Mouse (Mus musculus) intestine, postnatal 0 days (tissue): ENCODE data around the gene Gpalpp1. TPM values are rescaled to one million over a fixed set of nuclear protein-coding genes. Genes with fewer than 3 reads are reported as not detected.

Source experiments
- ATAC-seq: fragments of 200-750 bp; cut with Nextera tagmentation; 2 replicates; pipeline ENCODE4 v1.8.0; 2017; ENCODE audit warnings: mild to moderate bottlenecking, moderate TSS enrichment, moderate library complexity
- H3K27ac ChIP-seq: fragments of 300-500 bp; sonication (generic); 2 replicates; pipeline ENCODE4 v1.5.1; 2014; ENCODE audit warnings: mild to moderate bottlenecking, low read depth, low read length, moderate library complexity
- H3K27me3 ChIP-seq: fragments of 300-500 bp; sonication (generic); replicated peaks from 2 replicates; pipeline ENCODE4 v1.6.1; 2014; ENCODE audit warnings: low read length, mixed read lengths; ENCODE audit not compliant: control insufficient read depth, insufficient read depth
- H3K36me3 ChIP-seq: fragments of 300-500 bp; sonication (generic); 2 replicates; pipeline ENCODE4 v1.6.1; 2014; ENCODE audit warnings: mild to moderate bottlenecking, moderate library complexity; ENCODE audit not compliant: control insufficient read depth, insufficient read depth
- H3K4me1 ChIP-seq: fragments of 300-500 bp; sonication (generic); replicated peaks from 2 replicates; pipeline ENCODE4 v1.6.1; 2014; ENCODE audit warnings: antibody characterized with exemption, low read length, mixed read lengths; ENCODE audit not compliant: control insufficient read depth, insufficient read depth
- H3K4me2 ChIP-seq: fragments of 300-500 bp; sonication (generic); replicated peaks from 2 replicates; pipeline ENCODE4 v1.6.1; 2014; ENCODE audit warnings: low read depth, mild to moderate bottlenecking, moderate library complexity
- H3K4me3 ChIP-seq: fragments of 300-500 bp; sonication (generic); 2 replicates; pipeline ENCODE4 v1.5.1; 2014; ENCODE audit warnings: low read depth, low read length
- H3K9ac ChIP-seq: fragments of 300-500 bp; sonication (generic); 2 replicates; pipeline ENCODE4 v1.6.1; 2014; ENCODE audit warnings: mild to moderate bottlenecking, low read depth, low read length
- H3K9me3 ChIP-seq: fragments of 300-500 bp; sonication (generic); 2 replicates; pipeline ENCODE4 v1.6.1; 2016; ENCODE audit warnings: mixed run types; ENCODE audit not compliant: control insufficient read depth
- CTCF ChIP-seq: sonication (generic); IDR thresholded peaks from 2 replicates; pipeline ENCODE4 v1.5.1; 2016; ENCODE audit warnings: low read depth, mild to moderate bottlenecking, control low read depth, antibody characterized with exemption, moderate library complexity
- WGBS: fragments of 180-500 bp; shearing (Covaris S2); extraction: QIAGEN DNeasy Blood & Tissue Kit; methylation state at CpG from one replicate; pipeline ENCODE4 v1.1.7; 2014; 5-methylcytosine and 5-hydroxymethylcytosine counted together
- polyA plus RNA-seq: library from polyadenylated mRNA; unstranded; fragments of >200 nt; fragmentation: Nextera tagmentation; extraction: Ambion mirVana; gene quantifications from 2 replicates; pipeline ENCODE4 v1.2.1, GENCODE M21; 2015

Gpalpp1 gene
- polyA plus RNA-seq, 1 experiment from 2014 or later, result 5.8 TPM

DNA sequence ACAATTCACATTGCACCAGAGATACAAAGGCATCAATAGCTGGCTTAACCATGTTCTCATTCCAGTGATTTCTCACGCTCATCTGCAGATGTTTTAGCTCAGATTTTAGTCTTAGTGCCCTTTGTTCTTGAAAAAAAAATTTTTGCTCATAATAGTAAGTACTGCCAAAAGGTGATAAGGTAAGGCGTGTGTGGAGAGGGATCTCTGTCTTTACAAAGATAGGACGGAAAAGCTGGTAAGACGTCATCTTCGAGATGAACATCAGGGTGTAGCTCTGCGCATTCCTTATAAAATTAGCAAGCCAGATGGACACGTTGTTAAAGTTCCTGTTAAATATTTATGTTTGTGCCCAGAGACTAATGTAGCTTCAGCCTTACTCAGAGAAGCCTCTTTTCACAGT, 35.3 kb upstream of the Gpalpp1 start:
- no peak for ATAC-seq
- H3K9me3 ChIP-seq, result no peaks in the 10 kb centered on the region
- no peaks in the 10 kb centered on the region for H3K27me3 ChIP-seq
- no peaks in the 10 kb centered on the region; the same call in 1 of the 2 replicates for H3K4me1 ChIP-seq
- no peak overlapping the region for H3K4me3 ChIP-seq
- no peak for TF ChIP-seq CTCF
- no peaks in the 10 kb centered on the region for H3K36me3 ChIP-seq
- no peak overlapping the region for H3K4me2 ChIP-seq
- 44% methylated on average over 7 of the region's 7 CpGs for WGBS
- H3K27ac ChIP-seq, result no peak overlapping the region
- H3K9ac ChIP-seq, result no peak overlapping the region

DNA sequence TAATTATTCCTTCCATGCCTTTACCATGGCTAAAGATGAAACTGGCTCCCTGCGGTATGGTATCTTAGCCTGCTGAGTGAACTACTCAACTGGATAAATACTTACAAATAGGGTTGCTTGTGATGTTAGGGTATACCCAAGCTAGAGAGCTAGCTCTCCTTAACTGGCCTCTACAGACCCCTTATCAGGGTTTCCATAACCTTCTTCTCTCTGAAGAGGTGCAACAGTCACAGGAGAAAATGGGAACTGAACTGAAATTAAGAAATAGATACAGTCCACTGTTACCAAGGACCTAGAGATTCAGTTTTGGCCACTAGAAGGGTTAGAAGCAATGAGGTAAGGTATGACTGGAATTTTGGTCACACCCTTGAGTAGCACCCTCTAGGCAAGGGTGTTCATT, 34.7 kb upstream of the Gpalpp1 start:
- Histone ChIP-seq H3K27ac (no peak overlapping the region), H3K4me3 (no peak overlapping the region), H3K36me3 (no peaks in the 10 kb centered on the region), H3K4me2 (no peak overlapping the region), H3K9ac (no peak overlapping the region), H3K9me3 (no peaks in the 10 kb centered on the region), H3K27me3 (no peaks in the 10 kb centered on the region), H3K4me1 (no peaks in the 10 kb centered on the region; the same call in 1 of the 2 replicates)
- no peak for ATAC-seq
- 82% methylated on average over 1 of the region's 1 CpGs for WGBS
- no peak for TF ChIP-seq CTCF

DNA sequence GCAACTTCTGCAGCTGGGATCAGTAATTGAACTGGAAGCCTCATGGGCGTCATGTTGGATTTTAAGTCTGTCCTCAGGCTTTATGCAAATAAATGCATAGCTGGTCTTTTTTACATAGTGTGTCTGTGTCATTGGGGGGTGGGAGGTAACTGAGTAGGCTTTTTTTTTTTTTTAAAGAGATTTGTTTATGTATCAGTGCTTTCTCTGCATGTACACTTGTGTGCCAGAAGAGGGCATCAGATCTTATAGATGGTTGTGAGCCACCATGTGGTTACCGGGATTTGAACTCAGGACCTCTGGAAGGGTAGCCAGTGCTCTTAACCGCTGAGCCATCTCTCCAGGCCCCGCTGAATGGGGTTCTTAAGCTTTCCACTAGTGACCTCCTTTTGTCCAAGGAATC, 24.4 kb upstream of the Gpalpp1 start:
- H3K4me2 ChIP-seq, result no peak overlapping the region
- ATAC-seq, result no peak
- no peak overlapping the region for H3K9ac ChIP-seq
- WGBS, result 91% methylated on average over 4 of the region's 4 CpGs
- TF ChIP-seq CTCF, result peak; percentile 21; the same call in 1 of the 2 replicates
- no peaks in the 10 kb centered on the region for H3K4me1 ChIP-seq
- no peak overlapping the region for H3K27ac ChIP-seq
- H3K9me3 ChIP-seq, result no peaks in the 10 kb centered on the region
- peaks cover 54% of the 10 kb centered on the region for H3K36me3 ChIP-seq
- H3K4me3 ChIP-seq, result no peak overlapping the region
- no peaks in the 10 kb centered on the region for H3K27me3 ChIP-seq

DNA sequence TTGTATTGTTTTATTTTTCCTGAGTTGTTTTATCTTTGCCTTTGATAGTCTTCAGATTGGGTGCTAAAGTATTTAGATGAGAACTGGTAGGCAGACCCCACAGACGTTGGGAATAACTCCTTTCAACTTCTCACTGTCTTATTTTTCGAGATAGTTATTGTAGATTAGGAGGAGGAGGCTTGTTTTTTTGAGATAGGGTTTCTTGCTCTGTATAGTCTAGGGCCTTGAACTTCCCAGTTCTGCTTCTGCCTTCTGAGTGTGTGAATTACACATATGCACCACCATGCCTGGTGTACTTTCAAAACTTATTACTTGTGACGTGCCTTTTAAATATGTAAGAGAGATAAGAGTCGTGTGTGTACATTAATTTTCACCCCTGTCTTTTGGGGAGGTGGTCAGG, 17.6 kb upstream of the Gpalpp1 start:
- ATAC-seq, result no peak
- no peak for TF ChIP-seq CTCF
- Histone ChIP-seq H3K27me3 (no peaks in the 10 kb centered on the region), H3K27ac (no peak overlapping the region), H3K9ac (no peak overlapping the region), H3K4me2 (no peak overlapping the region), H3K4me1 (no peaks in the 10 kb centered on the region), H3K36me3 (peaks cover 78% of the 10 kb centered on the region), H3K4me3 (no peak overlapping the region), H3K9me3 (no peaks in the 10 kb centered on the region)
- 84% methylated on average over 4 of the region's 4 CpGs for WGBS

DNA sequence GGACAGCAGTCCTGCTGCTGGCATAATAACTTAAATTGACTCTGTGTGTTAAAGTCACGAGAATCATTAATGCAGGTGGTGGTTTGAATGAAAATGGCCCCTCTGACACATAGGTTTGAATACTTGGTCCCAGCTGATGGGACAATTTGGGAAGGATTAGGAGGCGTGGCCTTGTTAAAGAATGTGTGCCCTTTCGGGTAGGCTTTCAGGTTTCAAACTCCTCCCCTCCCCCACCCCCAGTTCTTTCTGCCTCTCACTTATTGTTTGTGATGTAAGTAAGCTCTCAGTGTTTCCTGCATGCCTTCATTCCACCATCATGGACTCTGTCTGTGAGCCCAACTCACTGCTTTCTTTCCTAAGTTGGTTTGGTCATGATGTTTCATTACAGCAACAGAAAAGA, 16.8 kb upstream of the Gpalpp1 start:
- H3K4me1 ChIP-seq, result no peaks in the 10 kb centered on the region
- no peaks in the 10 kb centered on the region for H3K27me3 ChIP-seq
- TF ChIP-seq CTCF, result no peak
- ATAC-seq, result no peak
- H3K27ac ChIP-seq, result no peak overlapping the region
- no peak overlapping the region for H3K4me2 ChIP-seq
- H3K36me3 ChIP-seq, result peaks cover 79% of the 10 kb centered on the region
- no peak overlapping the region for H3K9ac ChIP-seq
- no peaks in the 10 kb centered on the region for H3K9me3 ChIP-seq
- 94% methylated on average over 3 of the region's 3 CpGs for WGBS
- no peak overlapping the region for H3K4me3 ChIP-seq

DNA sequence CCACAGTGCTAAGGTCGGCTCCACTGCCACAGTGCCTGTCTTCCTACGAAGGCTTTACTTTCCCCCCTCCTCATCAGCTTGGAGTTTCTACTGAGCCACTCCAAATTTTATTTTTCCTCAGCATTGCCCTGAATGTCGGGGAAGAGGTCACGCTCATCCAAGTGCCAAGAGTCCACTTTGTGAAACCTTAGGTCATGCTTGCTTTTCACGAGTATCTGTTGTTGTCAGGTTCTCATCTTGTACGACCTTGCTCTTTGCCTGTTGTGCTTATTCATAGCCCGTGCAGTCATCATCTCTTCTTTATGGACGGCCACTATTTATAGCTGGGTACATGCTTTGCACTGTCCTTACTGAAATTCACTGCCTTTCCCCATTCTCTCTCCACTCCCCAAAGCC, 12.1 kb upstream of the Gpalpp1 start:
- peaks cover 59% of the 10 kb centered on the region for H3K36me3 ChIP-seq
- H3K4me3 ChIP-seq, result no peak overlapping the region
- H3K4me1 ChIP-seq, result no peaks in the 10 kb centered on the region
- no peaks in the 10 kb centered on the region for H3K27me3 ChIP-seq
- no peak overlapping the region for H3K27ac ChIP-seq
- H3K4me2 ChIP-seq, result no peak overlapping the region
- 86% methylated on average over 8 of the region's 8 CpGs for WGBS
- no peak for ATAC-seq
- H3K9ac ChIP-seq, result no peak overlapping the region
- no peak for TF ChIP-seq CTCF
- no peaks in the 10 kb centered on the region for H3K9me3 ChIP-seq
